Mouse (Mus musculus) stomach, postnatal 0 days (tissue): ENCODE data around the gene BC030499.

ENCODE experiments used
- CTCF ChIP-seq: IDR thresholded peaks from 2 replicates; pipeline ENCODE4 v1.5.1; 2016; ENCODE audit warnings: antibody characterized with exemption, low read depth, mild to moderate bottlenecking, moderate library complexity
- EP300 ChIP-seq: optimal IDR thresholded peaks from 2 replicates; pipeline ENCODE3; 2016; ENCODE audit warnings: antibody characterized with exemption

DNA sequence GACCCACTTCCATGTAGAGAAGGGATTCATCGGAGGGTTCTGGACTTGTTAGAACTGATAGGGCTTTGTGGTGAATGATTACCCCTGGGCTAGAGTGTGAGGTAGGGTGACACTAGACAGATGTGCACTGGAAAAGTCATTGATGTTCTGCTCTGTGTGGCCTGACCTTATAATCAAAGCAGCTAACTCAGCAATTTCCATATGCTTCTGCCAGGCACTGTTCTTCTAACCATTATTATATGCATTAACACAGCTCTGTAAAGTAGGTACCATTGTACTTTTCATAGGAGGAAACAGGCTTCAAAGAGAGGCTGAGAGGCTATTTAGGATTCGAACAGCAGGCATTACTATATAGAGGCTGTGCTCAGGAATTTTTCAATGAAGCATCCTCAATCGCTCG lies 36.6 kb downstream of the BC030499 start:
- no peak for TF ChIP-seq CTCF
- no peak for TF ChIP-seq EP300
